Mouse (Mus musculus) ES-Bruce4 (cell line): ENCODE measurements around the gene Calcoco2.

Experiments
- CTCF ChIP-seq: IDR thresholded peaks from one replicate; pipeline ENCODE4 v1.8.1; 2011; ENCODE audit warnings: low read depth, low read length
- EP300 ChIP-seq: IDR thresholded peaks from 2 replicates; pipeline ENCODE4 v1.6.1; 2011; ENCODE audit warnings: low read depth, low read length; ENCODE audit not compliant: insufficient read depth
- POLR2A ChIP-seq: IDR thresholded peaks from one replicate; pipeline ENCODE4 v1.8.1; 2011; ENCODE audit warnings: low read length; ENCODE audit not compliant: insufficient read depth

DNA sequence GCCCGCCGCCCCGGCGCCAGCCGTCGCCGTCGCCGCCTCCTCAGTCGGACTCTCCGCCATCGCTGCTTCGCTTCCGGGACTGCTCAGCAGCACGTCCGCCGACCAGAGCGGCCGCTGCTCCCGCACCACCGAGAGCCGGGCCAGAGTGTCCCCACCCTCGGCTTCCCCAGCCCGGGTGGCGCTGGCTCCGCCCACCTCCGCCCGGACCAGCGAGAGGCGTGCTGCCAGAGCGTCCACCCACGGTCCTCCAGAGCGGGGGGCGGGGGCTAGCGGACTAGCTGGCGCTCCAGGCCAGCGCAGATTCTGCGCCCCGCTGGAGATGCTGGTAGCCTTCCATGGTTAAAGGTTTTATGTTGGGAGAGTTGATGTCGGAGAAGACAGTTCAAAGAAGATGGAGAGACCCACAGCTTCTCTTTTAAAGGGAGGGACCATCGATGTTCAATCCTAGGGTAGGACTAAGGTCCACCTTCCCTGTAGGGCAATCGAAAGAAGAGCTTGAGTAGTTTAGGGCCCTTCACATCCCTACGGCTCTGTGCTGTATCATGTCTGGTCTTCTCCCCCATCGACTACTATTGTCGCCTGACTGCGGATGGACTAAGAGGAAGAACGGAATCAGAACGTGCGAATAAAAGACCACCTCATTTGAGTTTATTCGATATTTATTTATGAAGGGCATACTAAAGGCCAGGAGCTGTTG, 46.4 kb downstream of the Calcoco2 start, which contains the start of gene Ube2z:
- peak; percentile 4 for TF ChIP-seq CTCF
- peak; percentile 68 for TF ChIP-seq POLR2A
- TF ChIP-seq EP300, result peak; percentile 58; the same call in 1 of the 2 replicates
